Comparison of ENCODE assay signal across 7 mouse cellular contexts in the genomic region with DNA sequence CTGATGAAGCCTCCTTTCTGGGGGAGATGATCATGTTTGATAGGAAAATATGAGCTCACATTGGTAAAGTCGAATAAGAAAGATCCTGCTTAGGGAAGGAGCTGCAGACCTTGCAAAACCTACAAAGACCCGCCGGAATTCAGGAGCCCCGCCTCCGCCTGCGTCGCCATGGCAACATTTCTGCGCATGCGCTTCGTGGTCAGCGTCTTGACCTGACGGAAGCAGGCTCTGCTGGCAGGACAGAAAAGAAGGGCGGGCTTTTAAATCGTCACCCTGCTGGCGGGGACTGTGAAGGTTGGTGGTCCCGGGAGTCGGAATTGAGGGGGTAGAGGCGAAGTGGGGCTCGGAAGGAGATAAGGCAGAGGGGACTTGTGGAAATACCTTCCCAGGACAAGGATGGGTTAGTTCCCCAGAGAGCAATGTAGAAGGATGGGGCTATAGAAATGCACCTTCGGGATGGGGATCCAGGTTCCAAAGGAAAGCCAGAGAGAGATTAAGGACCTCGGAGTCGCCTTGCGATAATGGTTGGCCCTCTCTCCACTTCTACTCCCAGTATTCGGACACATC. TPM values are rescaled to one million over a fixed set of nuclear protein-coding genes. Genes with fewer than 3 reads are reported as not detected.
DNase-seq lines count a peak whose midpoint lies in the region; ATAC-seq lines count a peak whose summit lies in the region.

A gene (plus strand): TSS at position 187 of the 567 bp plus-strand sequence.

- 0 out of 2 replicates have a peak within 1 kb of the TSS, but pooled peaks have one; percentile 44 for H3K27ac ChIP-seq in intestine, embryonic 15.5 days
- H3K27ac ChIP-seq in midbrain, embryonic 10.5 days (replicated peaks) = peak within 1 kb of the TSS; percentile 86

- WGBS in intestine, embryonic 15.5 days = under 1% methylated on average over 24 of the region's 24 CpGs
- under 1% methylated on average over 24 of the region's 24 CpGs for WGBS in midbrain, embryonic 10.5 days

- peak within 1 kb of the TSS; percentile 56 for H3K4me3 ChIP-seq in intestine, embryonic 15.5 days (replicated peaks)
- H3K4me3 ChIP-seq in midbrain, embryonic 10.5 days = peak within 1 kb of the TSS; percentile 72

- peaks cover 7% of the 10 kb centered on the region for H3K4me1 ChIP-seq in intestine, embryonic 15.5 days (replicated peaks)
- H3K4me1 ChIP-seq in midbrain, embryonic 10.5 days = peaks cover 28% of the 10 kb centered on the region

- peak within 1 kb of the TSS; percentile 66 for H3K9ac ChIP-seq in intestine, embryonic 15.5 days

- H3K27me3 ChIP-seq in intestine, embryonic 15.5 days (replicated peaks) = no peaks in the 10 kb centered on the region
- no peaks in the 10 kb centered on the region for H3K27me3 ChIP-seq in midbrain, embryonic 10.5 days (ENCODE audit: low read depth, poor library complexity, severe bottlenecking)

- intact Hi-C loops in left cerebral cortex, postnatal 25 days (cut with DNase I) = loop anchor here (5.0 kb wide), 1 partner anchor 53 kb away; no protein-coding TSS in a partner anchor

- H3K9me3 ChIP-seq in intestine, embryonic 15.5 days = no peaks in the 10 kb centered on the region
- no peaks in the 10 kb centered on the region for H3K9me3 ChIP-seq in midbrain, embryonic 10.5 days (replicated peaks)

- no peaks in the 10 kb centered on the region for H3K36me3 ChIP-seq in intestine, embryonic 15.5 days
- no peaks in the 10 kb centered on the region for H3K36me3 ChIP-seq in midbrain, embryonic 10.5 days

- peak; percentile 94 to 98 for DNase-seq in adrenal gland, adult (ENCODE audit: inconsistent age in 2 of 2, low spot score in 1 of 2)
- peak; percentile 97 for DNase-seq in embryo, embryonic 10.5 days (ENCODE audit: low spot score)
- peak; percentile 88 for DNase-seq in gastrocnemius, postnatal 25 days
- DNase-seq in left cerebral cortex, postnatal 25 days (ENCODE audit: low spot score in 2 of 2) = peak; percentile 93 to 96
- DNase-seq in midbrain, embryonic 10.5 days (ENCODE audit: low spot score) = peak; percentile 96
- peak; percentile 96 for DNase-seq in right cerebral cortex, postnatal 4 days

- peak within 1 kb of the TSS; percentile 79 for H3K4me2 ChIP-seq in intestine, embryonic 15.5 days (replicated peaks)

- ATAC-seq in intestine, embryonic 15.5 days = peak; percentile 87

RNA-seq across cellular contexts. Expression of the gene that starts here (rescaled TPM):
- total RNA-seq in gastrocnemius, postnatal 25 days (2021) = under 1 TPM in 1 of 2 experiments, not detected in 1; 0.27 TPM
- 3.9 and 5.1 TPM in 2 replicates for polyA plus RNA-seq in intestine, embryonic 15.5 days (2015; fragmentation: Nextera tagmentation; extraction: Ambion mirVana)
- 1 to 10 TPM; 2.5 to 3.2 TPM for total RNA-seq in left cerebral cortex, postnatal 25 days (2021)
- polyA plus RNA-seq in midbrain, embryonic 10.5 days (2016; fragmentation: Nextera tagmentation; extraction: Ambion mirVana) = 7.4 and 7.5 TPM in 2 replicates

Comparison
In these comparisons a context has a peak if more than half of its experiments do, and no peak if none do; other contexts are left out.
1. Peak in every context shown above with its lines: DNase-seq, ATAC-seq, H3K4me3 ChIP-seq and H3K27ac ChIP-seq.
2. Peak in DNase-seq in gastrocnemius, postnatal 25 days; RNA of the gene not detected or under 1 TPM.